Mouse (Mus musculus) bone marrow macrophage, adult 2 months (primary cell): Measurements from ENCODE around the gene Hjurp.

Source experiments
- CTCF ChIP-seq: IDR thresholded peaks from 2 replicates; pipeline ENCODE4 v1.5.1; 2012; ENCODE audit warnings: low read depth, mild to moderate bottlenecking, low read length, moderate library complexity
- POLR2A ChIP-seq: IDR thresholded peaks from 2 replicates; pipeline ENCODE4 v1.6.1; 2012; ENCODE audit warnings: mild to moderate bottlenecking, low read depth, low read length, borderline replicate concordance

- no peak for TF ChIP-seq CTCF
- TF ChIP-seq POLR2A = no peak
Measured at GRCm38 (mm10) chr1:88222216-88222615, 55.2 kb downstream of the Hjurp start.
